Mouse (Mus musculus): Measurements from ENCODE around the gene L3hypdh. TPM values are rescaled to one million over a fixed set of nuclear protein-coding genes. Genes with fewer than 3 reads are reported as not detected.

L3hypdh gene
- polyA plus RNA-seq, 1 experiment from 2014 or later, result 5.2 TPM

DNA sequence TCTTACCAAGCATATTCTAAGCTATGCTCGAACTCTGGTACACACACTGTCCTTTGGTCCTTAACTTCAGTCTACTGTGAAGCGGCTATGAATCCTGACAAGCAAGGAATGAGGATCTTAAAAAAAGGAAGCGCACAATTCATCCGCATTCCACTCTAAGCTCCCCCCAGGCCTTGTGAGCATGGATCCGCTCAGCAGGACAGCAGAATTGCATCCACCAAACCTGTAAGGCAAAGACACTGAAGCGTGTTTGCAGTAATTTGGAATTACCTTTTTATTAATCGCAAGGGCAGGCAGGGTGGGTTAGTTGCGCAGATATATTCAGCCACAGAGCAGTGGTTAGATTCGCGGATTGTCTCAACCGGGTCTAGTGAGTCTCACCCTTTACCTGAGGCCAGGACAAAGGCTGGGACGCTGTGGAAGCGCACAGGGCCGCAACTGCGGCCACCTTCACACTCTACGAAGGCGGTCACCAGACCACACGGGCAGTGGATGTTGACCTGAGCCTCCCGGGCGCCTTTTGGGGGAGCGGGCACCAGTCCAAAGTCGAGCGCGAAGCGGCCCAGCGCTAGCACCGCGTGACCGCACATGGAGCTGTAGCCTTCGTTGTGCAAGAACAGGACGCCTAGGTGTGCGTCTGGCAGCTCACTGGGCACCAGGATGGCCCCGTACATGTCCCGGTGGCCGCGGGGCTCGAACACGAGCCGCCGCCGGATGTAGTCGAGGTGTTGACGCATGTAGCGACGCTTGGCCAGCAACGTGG lies 797 bp downstream of the L3hypdh start:
- H3K36me3 ChIP-seq, result no peaks in the 10 kb centered on the region
- ATAC-seq, result 0 out of 2 replicates have a peak, but pooled peaks have one; percentile 3

DNA sequence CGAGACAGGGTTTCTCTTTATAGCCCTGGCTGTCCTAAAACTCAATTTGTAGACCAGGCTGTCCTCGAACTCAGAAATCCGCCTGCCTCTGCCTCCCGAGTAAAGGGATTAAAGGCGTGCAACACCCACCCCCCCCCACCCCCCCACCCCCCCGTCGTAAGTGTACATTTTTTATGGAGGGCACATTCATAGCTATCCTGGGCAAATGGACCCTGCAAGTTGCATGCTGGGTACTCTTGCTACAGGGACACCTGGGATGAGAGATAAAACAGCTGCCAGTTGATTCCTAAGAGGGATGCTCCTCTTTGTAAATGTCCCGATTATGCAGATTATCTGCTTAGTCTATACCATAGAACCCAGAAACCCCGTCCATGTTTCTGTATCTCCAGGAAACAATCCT lies 2.0 kb downstream of the L3hypdh start:
- Histone ChIP-seq H3K4me1 (peaks cover 39% of the 10 kb centered on the region), H3K27me3 (replicated peaks) (peaks cover 31% of the 10 kb centered on the region), H3K9me3 (replicated peaks) (no peaks in the 10 kb centered on the region), H3K9ac (no peak overlapping the region), H3K4me3 (no peak overlapping the region), H3K27ac (no peak overlapping the region), H3K36me3 (no peaks in the 10 kb centered on the region), H3K4me2 (no peak overlapping the region)
- ATAC-seq, result no peak
- 61% methylated on average over 9 of the region's 9 CpGs for WGBS (ENCODE audit: insufficient replicate concordance)

More for the DNA sequence above, 797 bp downstream of the L3hypdh start:
- Histone ChIP-seq H3K27me3 (replicated peaks) (peaks cover 31% of the 10 kb centered on the region), H3K4me2 (peak overlapping the region; percentile 95), H3K9ac (peak overlapping the region; percentile 68), H3K27ac (peak overlapping the region; percentile 78), H3K9me3 (replicated peaks) (no peaks in the 10 kb centered on the region), H3K4me1 (peaks cover 39% of the 10 kb centered on the region), H3K4me3 (peak overlapping the region; percentile 74)
- 6% methylated on average over 46 of the region's 46 CpGs for WGBS (ENCODE audit: insufficient replicate concordance)

DNA sequence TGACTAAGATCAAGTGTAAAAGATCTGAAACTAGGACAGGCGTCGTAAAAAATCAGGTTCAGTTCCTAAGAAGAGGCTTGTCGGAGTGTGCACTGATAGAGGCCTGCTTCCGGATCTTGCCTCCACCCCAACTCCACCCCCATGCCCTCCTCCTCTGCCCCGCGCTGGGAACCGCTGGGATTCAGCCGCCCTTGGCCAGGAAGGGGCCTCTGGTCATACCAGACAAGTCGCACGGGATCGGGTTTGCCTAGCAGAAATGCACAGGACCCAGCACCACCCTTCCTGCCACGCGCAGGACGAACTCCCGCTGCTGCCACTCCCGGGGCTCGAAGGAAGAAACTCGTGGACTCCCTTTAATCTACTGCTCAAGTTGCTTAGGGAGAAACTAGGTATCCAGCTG lies 2.9 kb downstream of the L3hypdh start:
- peaks cover 30% of the 10 kb centered on the region for H3K4me1 ChIP-seq
- ATAC-seq, result no peak
- H3K27me3 ChIP-seq (replicated peaks), result peaks cover 31% of the 10 kb centered on the region
- H3K9me3 ChIP-seq (replicated peaks), result no peaks in the 10 kb centered on the region
- peak overlapping the region; percentile 15; the same call in 1 of the 2 replicates for H3K4me3 ChIP-seq
- no peaks in the 10 kb centered on the region for H3K36me3 ChIP-seq
- H3K27ac ChIP-seq, result no peak overlapping the region
- H3K9ac ChIP-seq, result no peak overlapping the region
- 26% methylated on average over 18 of the region's 18 CpGs for WGBS (ENCODE audit: insufficient replicate concordance)
- H3K4me2 ChIP-seq, result peak overlapping the region; percentile 55

DNA sequence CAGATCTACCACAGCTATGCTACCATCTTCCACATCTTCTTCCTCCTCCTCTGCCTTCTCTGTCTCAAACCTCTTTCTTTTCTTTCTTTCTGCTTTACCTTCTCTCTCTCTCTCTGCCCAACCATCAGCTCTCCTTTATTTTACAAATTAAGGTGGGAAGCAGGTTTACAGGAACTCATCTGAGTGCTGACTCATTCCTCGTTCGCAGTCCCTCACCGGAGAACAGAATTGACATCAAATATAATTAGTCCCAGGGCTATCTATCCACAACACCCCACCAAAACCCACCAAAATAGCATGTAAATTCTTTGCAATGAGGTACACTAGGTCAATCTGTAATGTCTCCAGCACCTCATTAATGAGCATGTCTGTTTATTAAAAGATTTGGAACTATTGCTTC lies 3.3 kb downstream of the L3hypdh start:
- Histone ChIP-seq H3K9ac (no peak overlapping the region), H3K27ac (no peak overlapping the region), H3K4me3 (no peak overlapping the region), H3K4me1 (peaks cover 27% of the 10 kb centered on the region), H3K4me2 (peak overlapping the region; percentile 55), H3K36me3 (no peaks in the 10 kb centered on the region), H3K9me3 (replicated peaks) (no peaks in the 10 kb centered on the region), H3K27me3 (replicated peaks) (peaks cover 31% of the 10 kb centered on the region)
- ATAC-seq, result no peak
- WGBS (ENCODE audit: insufficient replicate concordance), result 45% methylated on average over 3 of the region's 3 CpGs

DNA sequence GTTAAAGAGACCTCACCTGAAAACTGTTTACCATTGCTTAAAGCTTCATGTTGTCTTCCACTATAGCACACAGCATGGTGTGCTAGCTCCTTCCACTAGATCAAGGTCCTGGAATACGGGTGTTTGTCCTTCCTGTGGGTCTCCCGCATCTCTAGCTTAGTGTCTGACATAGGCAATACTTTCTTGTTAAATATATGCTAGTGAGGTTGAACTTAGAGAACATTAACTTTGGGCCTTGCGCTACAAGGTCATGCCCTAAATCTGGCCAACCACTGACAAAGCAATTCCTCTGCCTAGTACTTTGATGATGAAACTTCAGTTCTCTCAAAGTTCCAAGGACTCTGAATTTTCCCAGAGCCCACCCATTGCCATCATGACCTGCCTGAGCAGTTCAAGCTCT lies 7.0 kb downstream of the L3hypdh start:
- Histone ChIP-seq H3K4me1 (peaks cover 7% of the 10 kb centered on the region), H3K9ac (no peak overlapping the region), H3K27ac (no peak overlapping the region), H3K9me3 (replicated peaks) (no peaks in the 10 kb centered on the region), H3K27me3 (replicated peaks) (peaks cover 16% of the 10 kb centered on the region), H3K36me3 (peaks cover 9% of the 10 kb centered on the region), H3K4me2 (no peak overlapping the region), H3K4me3 (no peak overlapping the region)
- ATAC-seq, result no peak
- WGBS (ENCODE audit: insufficient replicate concordance), result 70% methylated on average over 3 of the region's 3 CpGs

DNA sequence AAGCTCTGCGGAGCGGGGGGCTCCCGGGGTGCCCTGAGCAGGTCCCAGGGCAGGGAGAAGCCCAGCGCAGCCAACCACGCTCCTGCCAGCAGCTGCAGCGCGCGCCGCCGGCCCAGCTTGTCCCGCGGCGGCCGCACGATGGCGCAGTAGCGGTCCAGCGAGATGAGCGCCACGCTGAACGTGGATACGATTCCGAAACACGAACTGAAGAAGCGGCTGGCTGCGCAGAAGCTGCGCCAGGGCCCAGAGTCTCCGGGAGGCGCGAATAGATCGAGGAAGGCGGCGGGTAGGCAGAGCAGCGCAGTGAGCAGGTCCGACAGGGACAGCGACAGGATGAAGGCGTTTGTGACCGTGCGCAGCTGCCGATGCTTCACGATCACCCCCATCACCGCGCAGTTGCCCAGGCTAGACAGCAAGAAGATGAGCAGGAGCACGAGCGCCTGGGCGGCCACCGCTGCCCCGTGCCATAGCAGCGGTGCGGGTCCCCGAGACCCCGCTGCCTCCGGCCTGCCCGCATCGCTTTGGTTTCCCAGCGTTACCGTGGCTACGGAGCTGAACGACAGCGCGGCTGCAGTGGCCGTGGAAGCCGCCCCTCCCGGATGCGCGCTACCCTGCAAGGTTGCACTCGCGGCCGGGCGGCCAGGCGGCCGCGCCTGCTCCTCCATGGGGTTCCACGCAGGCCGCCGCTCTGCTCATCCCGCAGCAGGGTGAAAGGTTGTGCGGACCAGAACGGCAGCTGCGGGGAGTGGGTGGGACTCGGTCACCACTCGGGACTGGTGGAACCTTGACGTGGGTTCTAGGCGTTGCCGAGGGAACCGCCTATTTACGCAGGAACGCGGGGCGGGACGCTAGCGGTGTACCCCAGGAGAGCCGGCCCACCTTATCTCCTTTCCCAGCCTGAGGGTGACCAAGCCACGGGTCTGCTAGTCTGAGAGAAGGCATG lies 14.6 kb downstream of the L3hypdh start, which contains the start of gene Gpr135:
Gpr135 (minus strand) TSS at position 799 of the 943 bp plus-strand sequence.
- WGBS (ENCODE audit: insufficient replicate concordance), result under 1% methylated on average over 94 of the region's 94 CpGs
- peaks cover 9% of the 10 kb centered on the region for H3K36me3 ChIP-seq
- no peak within 1 kb of the TSS for H3K27ac ChIP-seq
- peak within 1 kb of the TSS; percentile 22; the same call in 1 of the 2 replicates for H3K9ac ChIP-seq
- H3K4me2 ChIP-seq, result peak within 1 kb of the TSS; percentile 91
- H3K4me1 ChIP-seq, result peaks cover 16% of the 10 kb centered on the region
- peak within 1 kb of the TSS; percentile 61 for H3K4me3 ChIP-seq
- peaks cover 58% of the 10 kb centered on the region for H3K27me3 ChIP-seq (replicated peaks)
- no peaks in the 10 kb centered on the region for H3K9me3 ChIP-seq (replicated peaks)
- ATAC-seq, result peak; percentile 60

DNA sequence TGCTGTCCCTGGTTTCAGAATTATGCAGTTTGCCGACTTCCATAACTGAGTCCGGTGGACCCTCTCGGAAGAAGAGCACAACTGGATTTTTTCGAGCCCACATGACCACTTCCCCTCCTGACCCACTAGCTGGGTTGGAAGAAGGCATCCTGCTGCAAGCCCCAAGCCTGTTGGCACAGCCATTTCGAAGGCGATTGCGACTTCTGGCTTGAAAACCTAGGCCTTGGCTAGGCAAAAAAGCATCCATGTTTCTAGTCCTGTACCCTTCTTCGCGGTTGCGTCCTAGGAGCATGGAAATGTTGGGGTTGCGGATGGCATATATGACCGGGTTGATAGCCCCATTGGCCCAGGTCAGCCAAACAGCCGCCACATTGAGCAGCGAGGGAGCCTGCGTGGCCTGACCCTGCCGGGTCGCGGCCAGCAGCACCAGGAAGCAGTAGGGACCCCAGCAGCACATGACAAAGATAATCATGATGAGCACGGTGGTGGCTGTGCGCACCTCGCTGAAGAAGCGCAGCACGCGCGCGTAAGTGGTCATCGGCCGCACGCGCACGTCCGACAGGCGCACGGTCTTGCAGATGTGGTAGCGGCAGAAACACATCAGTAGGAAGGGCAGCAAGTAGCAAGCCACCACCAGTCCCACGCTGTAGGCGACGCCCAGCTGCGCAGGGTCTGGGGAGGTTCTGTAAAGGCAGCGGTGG lies 15.5 kb downstream of the L3hypdh start:
- Histone ChIP-seq H3K9ac (no peak overlapping the region), H3K4me2 (peak overlapping the region; percentile 91), H3K9me3 (replicated peaks) (no peaks in the 10 kb centered on the region), H3K36me3 (peaks cover 6% of the 10 kb centered on the region), H3K4me1 (peaks cover 16% of the 10 kb centered on the region), H3K27me3 (replicated peaks) (peaks cover 58% of the 10 kb centered on the region), H3K4me3 (peak overlapping the region; percentile 61), H3K27ac (no peak overlapping the region)
- 6% methylated on average over 40 of the region's 40 CpGs for WGBS (ENCODE audit: insufficient replicate concordance)
- ATAC-seq, result peak; percentile 27

DNA sequence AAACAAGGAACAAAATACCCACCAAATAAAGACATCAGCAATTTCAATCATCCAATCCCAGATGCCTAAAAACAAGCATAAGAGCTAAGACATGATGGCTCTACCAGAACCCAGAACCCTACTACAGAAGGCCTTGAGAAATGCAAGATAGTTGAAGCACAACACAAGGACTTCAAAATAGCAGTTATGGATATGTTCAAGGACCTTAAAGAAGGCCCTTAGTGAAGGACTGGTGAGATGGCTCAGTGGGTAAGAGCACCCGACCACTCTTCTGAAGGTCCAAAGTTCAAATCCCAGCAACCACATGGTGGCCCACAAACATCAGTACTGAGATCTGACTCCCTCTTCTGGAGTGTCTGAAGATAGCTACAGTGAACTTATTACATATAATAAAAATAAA lies 27.5 kb downstream of the L3hypdh start:
- no peaks in the 10 kb centered on the region for H3K4me1 ChIP-seq
- H3K4me3 ChIP-seq, result no peak overlapping the region
- 54% methylated on average over 1 of the region's 1 CpGs for WGBS (ENCODE audit: insufficient replicate concordance)
- no peaks in the 10 kb centered on the region for H3K9me3 ChIP-seq (replicated peaks)
- H3K27ac ChIP-seq, result no peak overlapping the region
- H3K36me3 ChIP-seq, result no peaks in the 10 kb centered on the region
- ATAC-seq, result no peak
- H3K27me3 ChIP-seq (replicated peaks), result peaks cover 5% of the 10 kb centered on the region; the same call in 1 of the 2 replicates
- no peak overlapping the region for H3K4me2 ChIP-seq
- H3K9ac ChIP-seq, result no peak overlapping the region

DNA sequence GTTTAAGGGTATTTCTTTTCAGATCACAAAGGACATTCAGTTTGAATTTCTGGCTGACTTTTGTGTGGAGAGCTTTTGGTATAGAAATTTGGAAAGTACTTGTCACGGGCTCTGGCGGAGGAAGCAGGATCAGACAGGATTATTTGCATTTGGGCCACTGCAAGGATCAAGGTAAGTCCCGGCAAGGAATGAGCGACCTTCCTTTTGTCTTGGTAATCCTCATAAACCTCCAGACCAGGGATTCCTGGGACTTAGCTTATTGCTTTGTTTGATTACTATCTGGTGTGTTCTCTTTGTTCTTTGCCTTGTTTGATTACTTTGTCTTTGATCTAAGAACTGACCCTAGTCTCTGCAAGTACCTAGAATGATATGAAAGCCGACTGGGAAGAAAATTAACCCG lies 31.4 kb downstream of the L3hypdh start:
- ATAC-seq, result no peak
- Histone ChIP-seq H3K4me2 (no peak overlapping the region), H3K9me3 (replicated peaks) (no peaks in the 10 kb centered on the region), H3K4me1 (no peaks in the 10 kb centered on the region), H3K9ac (no peak overlapping the region), H3K36me3 (no peaks in the 10 kb centered on the region), H3K27me3 (replicated peaks) (no peaks in the 10 kb centered on the region; the same call in 1 of the 2 replicates), H3K27ac (no peak overlapping the region), H3K4me3 (no peak overlapping the region)
- WGBS (ENCODE audit: insufficient replicate concordance), result 41% methylated on average over 6 of the region's 6 CpGs

DNA sequence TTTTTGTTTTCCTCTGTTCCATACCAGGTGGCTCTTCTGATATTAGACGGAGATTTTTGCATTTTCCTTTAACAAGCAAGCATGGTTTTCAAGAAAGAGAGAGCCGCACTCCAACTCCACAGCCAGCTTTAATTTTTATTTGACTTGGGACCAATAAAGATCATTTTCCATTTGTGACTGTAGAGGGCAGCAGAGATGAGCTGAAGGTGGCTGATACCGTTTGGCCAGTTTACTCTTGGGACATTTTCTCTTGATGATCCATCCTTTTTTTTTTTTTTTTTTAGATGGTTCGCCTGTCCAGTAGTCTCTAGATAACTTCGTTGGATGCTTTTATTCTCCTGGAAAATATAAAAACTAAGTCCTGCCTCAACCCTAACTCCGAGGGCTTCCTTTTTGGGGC lies 31.9 kb downstream of the L3hypdh start:
- no peaks in the 10 kb centered on the region for H3K36me3 ChIP-seq
- no peak overlapping the region for H3K9ac ChIP-seq
- no peak overlapping the region for H3K27ac ChIP-seq
- no peak overlapping the region for H3K4me2 ChIP-seq
- WGBS (ENCODE audit: insufficient replicate concordance), result 34% methylated on average over 6 of the region's 6 CpGs
- no peaks in the 10 kb centered on the region for H3K4me1 ChIP-seq
- no peak overlapping the region for H3K4me3 ChIP-seq
- H3K27me3 ChIP-seq (replicated peaks), result no peaks in the 10 kb centered on the region; the same call in 1 of the 2 replicates
- ATAC-seq, result no peak
- H3K9me3 ChIP-seq (replicated peaks), result no peaks in the 10 kb centered on the region

DNA sequence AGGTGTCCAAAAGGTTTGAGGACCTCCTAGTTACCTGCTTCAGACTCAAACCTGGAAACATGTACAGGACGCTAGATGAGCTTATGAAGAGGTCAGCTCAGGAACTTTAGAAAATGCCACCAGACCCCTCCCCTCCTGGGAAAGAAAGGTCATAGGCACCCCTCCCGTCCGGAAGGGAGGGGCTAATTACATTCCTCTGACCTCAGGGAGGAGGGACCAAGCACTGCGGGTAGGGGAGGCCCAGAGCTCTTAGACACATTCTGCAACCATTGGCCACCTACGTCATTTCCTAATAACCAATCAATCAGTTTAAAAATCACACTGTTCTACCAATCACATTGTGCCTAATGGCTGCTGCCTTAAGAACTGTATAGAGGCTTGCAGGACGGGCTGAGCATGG lies 32.7 kb downstream of the L3hypdh start:
- H3K27me3 ChIP-seq (replicated peaks), result no peaks in the 10 kb centered on the region; the same call in 1 of the 2 replicates
- H3K36me3 ChIP-seq, result no peaks in the 10 kb centered on the region
- no peak overlapping the region for H3K4me2 ChIP-seq
- H3K9ac ChIP-seq, result no peak overlapping the region
- H3K9me3 ChIP-seq (replicated peaks), result no peaks in the 10 kb centered on the region
- no peak overlapping the region for H3K27ac ChIP-seq
- H3K4me3 ChIP-seq, result no peak overlapping the region
- no peak for ATAC-seq
- 61% methylated on average over 6 of the region's 6 CpGs for whole genome bisulfite sequencing (ENCODE audit: insufficient replicate concordance)
- no peaks in the 10 kb centered on the region for H3K4me1 ChIP-seq
